Comparison of ENCODE assay signal across 29 mouse cellular contexts in genomic region chr11:51782721-51783120, GRCm38 (mm10).
"Had no signal": no experiment of that assay in that cellular context is flagged by ENCODE, and none has a peak within 500 bp of the region (broad histone marks: within the 10 kb centered on the region; RNA-seq: fewer than 3 reads in every experiment).

No protein-coding gene starts in this region.

- H3K27ac ChIP-seq: limb, embryonic 10.5 days; limb, embryonic 12.5 days; limb, embryonic 13.5 days; limb, embryonic 15.5 days; liver, embryonic 12.5 days; liver, embryonic 13.5 days; liver, embryonic 14.5 days; liver, embryonic 15.5 days; lung, embryonic 15.5 days; macrophage; midbrain, embryonic 10.5 days; midbrain, embryonic 12.5 days; midbrain, embryonic 13.5 days; midbrain, embryonic 15.5 days; neural tube, embryonic 12.5 days; neural tube, embryonic 13.5 days had no signal

- H3K4me3 ChIP-seq: limb, embryonic 10.5 days; limb, embryonic 12.5 days; limb, embryonic 13.5 days; limb, embryonic 15.5 days; liver, embryonic 12.5 days; liver, embryonic 13.5 days; liver, embryonic 15.5 days; lung, embryonic 15.5 days; megakaryocyte, embryonic 14.5 days; midbrain, embryonic 10.5 days; midbrain, embryonic 12.5 days; midbrain, embryonic 13.5 days; midbrain, embryonic 15.5 days; myocyte; neural tube, embryonic 12.5 days; neural tube, embryonic 13.5 days had no signal

- DNase-seq: left cerebral cortex, postnatal 4 days; liver; liver, embryonic 13.5 days; liver, postnatal 0 days; lung, adult 18-20 months; lung, adult 2 months; lung, embryonic 14.5 days; lung, postnatal 10 days; lung, postnatal 14 days; lung, postnatal 36 days; lung, postnatal 4 days; midbrain, embryonic 14.5 days had no signal
